Mouse (Mus musculus): ENCODE measurements around the gene Adra2b. TPM values are rescaled to one million over a fixed set of nuclear protein-coding genes. Genes with fewer than 3 reads are reported as not detected.
A peak's percentile ranks its signal among the peaks of the same experiment; 100 is the strongest.

Gene Adra2b
- total RNA-seq, 1 experiment, result 1.5 TPM

- Histone ChIP-seq H3K4me1 (ENCODE audit: control insufficient read depth in 2 of 2, insufficient read depth in 2 of 2, low read length in 2 of 2, poor library complexity in 1 of 2) (no peaks in the 10 kb centered on the region), H3K4me3 (ENCODE audit: insufficient read depth in 1 of 2, low read depth in 1 of 2, low read length in 2 of 2, poor library complexity in 1 of 2, severe bottlenecking in 1 of 2) (no peak overlapping the region), H3K9me3 (ENCODE audit: control insufficient read depth, insufficient read depth, low read depth, low read length) (no peaks in the 10 kb centered on the region), H3K36me3 (ENCODE audit: control insufficient read depth, insufficient read depth, low read length, poor library complexity, severe bottlenecking) (no peaks in the 10 kb centered on the region), H3K9ac (ENCODE audit: insufficient read depth, low read depth, low read length, poor library complexity, severe bottlenecking) (no peak overlapping the region), H3K27ac (ENCODE audit: insufficient read depth, low read depth, low read length, poor library complexity, severe bottlenecking) (no peak overlapping the region)
- in situ Hi-C loops (cut with MboI; ENCODE audit: low sequenced_read_pairs in 2 of 2, unreplicated experiment in 2 of 2), result no loop called here
- TF ChIP-seq ZNF384 (IDR thresholded peaks at IDR 0.05; ENCODE audit: low read depth, low read length), result no peak
- TF ChIP-seq CHD2 (IDR thresholded peaks at IDR 0.05; ENCODE audit: low read depth, low read length), result no peak
- TF ChIP-seq MAFK (IDR thresholded peaks at IDR 0.05; ENCODE audit: insufficient read depth, low read depth, low read length), result no peak
- no peak for TF ChIP-seq ZC3H11A (IDR thresholded peaks at IDR 0.05; ENCODE audit: borderline replicate concordance, low read depth, low read length)
- no peak for TF ChIP-seq HCFC1 (IDR thresholded peaks at IDR 0.05; ENCODE audit: borderline replicate concordance, insufficient read depth, low read length)
- DNase-seq (ENCODE audit: low read depth, low spot score), result no peak
These were observed 9.1 kb upstream of the Adra2b start for GRCm38 (mm10) chr2:127353881-127354280.

DNA sequence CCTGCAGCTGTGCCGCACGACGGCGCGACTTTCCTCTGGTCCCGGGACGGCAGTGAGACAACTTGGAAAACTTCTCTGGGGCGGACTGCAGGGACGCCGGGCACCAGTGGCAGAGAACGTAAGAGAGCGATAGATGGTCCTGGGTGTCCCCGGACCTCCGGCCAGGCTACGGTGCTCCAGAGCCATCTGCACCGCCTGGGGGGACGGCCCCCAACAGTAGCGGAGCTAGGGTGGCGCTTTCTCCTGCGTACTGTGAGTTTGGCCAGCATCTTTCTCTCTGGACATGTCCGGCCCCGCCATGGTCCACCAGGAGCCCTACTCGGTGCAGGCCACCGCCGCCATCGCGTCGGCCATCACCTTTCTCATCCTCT is 259 bp downstream of the Adra2b start:
- Histone ChIP-seq H3K27ac (ENCODE audit: insufficient read depth, low read depth, low read length, poor library complexity, severe bottlenecking) (no peak overlapping the region), H3K9me3 (ENCODE audit: control insufficient read depth, insufficient read depth, low read depth, low read length) (no peaks in the 10 kb centered on the region), H3K36me3 (ENCODE audit: control insufficient read depth, insufficient read depth, low read length, poor library complexity, severe bottlenecking) (no peaks in the 10 kb centered on the region), H3K4me1 (ENCODE audit: control insufficient read depth in 2 of 2, insufficient read depth in 2 of 2, low read length in 2 of 2, poor library complexity in 1 of 2) (peaks cover 0 to 4% of the 10 kb centered on the region in 2 experiments; a peak in 1 of 4 replicates), H3K9ac (ENCODE audit: insufficient read depth, low read depth, low read length, poor library complexity, severe bottlenecking) (peak overlapping the region; percentile 34), H3K4me3 (ENCODE audit: insufficient read depth in 1 of 2, low read depth in 1 of 2, low read length in 2 of 2, poor library complexity in 1 of 2, severe bottlenecking in 1 of 2) (peak overlapping the region; percentile 63 to 74)
- TF ChIP-seq CHD2 (IDR thresholded peaks at IDR 0.05; ENCODE audit: low read depth, low read length) (no peak), HCFC1 (IDR thresholded peaks at IDR 0.05; ENCODE audit: borderline replicate concordance, insufficient read depth, low read length) (no peak), ZNF384 (IDR thresholded peaks at IDR 0.05; ENCODE audit: low read depth, low read length) (no peak), ZC3H11A (IDR thresholded peaks at IDR 0.05; ENCODE audit: borderline replicate concordance, low read depth, low read length) (no peak), MAFK (IDR thresholded peaks at IDR 0.05; ENCODE audit: insufficient read depth, low read depth, low read length) (no peak)
- in situ Hi-C loops (cut with MboI; ENCODE audit: low sequenced_read_pairs in 2 of 2, unreplicated experiment in 2 of 2), result no loop called here
- DNase-seq (ENCODE audit: low read depth, low spot score), result no peak

GRCm38 (mm10) chr2:127363696-127364095 is 688 bp downstream of the Adra2b start:
- peak overlapping the region; percentile 63 to 74; a peak in 3 of 4 replicates for H3K4me3 ChIP-seq (ENCODE audit: insufficient read depth in 1 of 2, low read depth in 1 of 2, low read length in 2 of 2, poor library complexity in 1 of 2, severe bottlenecking in 1 of 2)
- no peak overlapping the region for H3K27ac ChIP-seq (ENCODE audit: insufficient read depth, low read depth, low read length, poor library complexity, severe bottlenecking)
- no peak overlapping the region for H3K9ac ChIP-seq (ENCODE audit: insufficient read depth, low read depth, low read length, poor library complexity, severe bottlenecking)
- no peaks in the 10 kb centered on the region for H3K9me3 ChIP-seq (ENCODE audit: control insufficient read depth, insufficient read depth, low read depth, low read length)
- DNase-seq (ENCODE audit: low read depth, low spot score), result no peak
- peaks cover 0 to 4% of the 10 kb centered on the region in 2 experiments; a peak in 1 of 4 replicates for H3K4me1 ChIP-seq (ENCODE audit: control insufficient read depth in 2 of 2, insufficient read depth in 2 of 2, low read length in 2 of 2, poor library complexity in 1 of 2)
- in situ Hi-C loops (cut with MboI; ENCODE audit: low sequenced_read_pairs in 2 of 2, unreplicated experiment in 2 of 2), result no loop called here
- no peaks in the 10 kb centered on the region for H3K36me3 ChIP-seq (ENCODE audit: control insufficient read depth, insufficient read depth, low read length, poor library complexity, severe bottlenecking)
- no peak for TF ChIP-seq CHD2 (IDR thresholded peaks at IDR 0.05; ENCODE audit: low read depth, low read length)
- TF ChIP-seq ZC3H11A (IDR thresholded peaks at IDR 0.05; ENCODE audit: borderline replicate concordance, low read depth, low read length), result no peak
- TF ChIP-seq MAFK (IDR thresholded peaks at IDR 0.05; ENCODE audit: insufficient read depth, low read depth, low read length), result no peak
- TF ChIP-seq ZNF384 (IDR thresholded peaks at IDR 0.05; ENCODE audit: low read depth, low read length), result no peak
- TF ChIP-seq HCFC1 (IDR thresholded peaks at IDR 0.05; ENCODE audit: borderline replicate concordance, insufficient read depth, low read length), result no peak

- TF ChIP-seq MAFK (IDR thresholded peaks at IDR 0.05; ENCODE audit: insufficient read depth, low read depth, low read length), result no peak
- no peak for TF ChIP-seq CHD2 (IDR thresholded peaks at IDR 0.05; ENCODE audit: low read depth, low read length)
- TF ChIP-seq ZC3H11A (IDR thresholded peaks at IDR 0.05; ENCODE audit: borderline replicate concordance, low read depth, low read length), result no peak
- no peak for TF ChIP-seq ZNF384 (IDR thresholded peaks at IDR 0.05; ENCODE audit: low read depth, low read length)
- TF ChIP-seq HCFC1 (IDR thresholded peaks at IDR 0.05; ENCODE audit: borderline replicate concordance, insufficient read depth, low read length), result no peak
- H3K9ac ChIP-seq (ENCODE audit: insufficient read depth, low read depth, low read length, poor library complexity, severe bottlenecking), result no peak overlapping the region
- in situ Hi-C loops (cut with MboI; ENCODE audit: low sequenced_read_pairs in 2 of 2, unreplicated experiment in 2 of 2), result no loop called here
- no peaks in the 10 kb centered on the region for H3K36me3 ChIP-seq (ENCODE audit: control insufficient read depth, insufficient read depth, low read length, poor library complexity, severe bottlenecking)
- no peak overlapping the region for H3K27ac ChIP-seq (ENCODE audit: insufficient read depth, low read depth, low read length, poor library complexity, severe bottlenecking)
- no peak for DNase-seq (ENCODE audit: low read depth, low spot score)
- H3K9me3 ChIP-seq (ENCODE audit: control insufficient read depth, insufficient read depth, low read depth, low read length), result no peaks in the 10 kb centered on the region
- H3K4me3 ChIP-seq (ENCODE audit: insufficient read depth in 1 of 2, low read depth in 1 of 2, low read length in 2 of 2, poor library complexity in 1 of 2, severe bottlenecking in 1 of 2), result no peak overlapping the region
- H3K4me1 ChIP-seq (ENCODE audit: control insufficient read depth in 2 of 2, insufficient read depth in 2 of 2, low read length in 2 of 2, poor library complexity in 1 of 2), result peaks cover 0 to 4% of the 10 kb centered on the region in 2 experiments; a peak in 1 of 4 replicates
These were observed 1.4 kb downstream of the Adra2b start for GRCm38 (mm10) chr2:127364452-127364851.
